Mouse (Mus musculus): ENCODE measurements around the gene Inpp5b. TPM values are rescaled to one million over a fixed set of nuclear protein-coding genes. Genes with fewer than 3 reads are reported as not detected.

Inpp5b gene
- total and polyA plus RNA-seq, 2 experiments from 2014 or later: 14.3 to 20.5 TPM

DNA sequence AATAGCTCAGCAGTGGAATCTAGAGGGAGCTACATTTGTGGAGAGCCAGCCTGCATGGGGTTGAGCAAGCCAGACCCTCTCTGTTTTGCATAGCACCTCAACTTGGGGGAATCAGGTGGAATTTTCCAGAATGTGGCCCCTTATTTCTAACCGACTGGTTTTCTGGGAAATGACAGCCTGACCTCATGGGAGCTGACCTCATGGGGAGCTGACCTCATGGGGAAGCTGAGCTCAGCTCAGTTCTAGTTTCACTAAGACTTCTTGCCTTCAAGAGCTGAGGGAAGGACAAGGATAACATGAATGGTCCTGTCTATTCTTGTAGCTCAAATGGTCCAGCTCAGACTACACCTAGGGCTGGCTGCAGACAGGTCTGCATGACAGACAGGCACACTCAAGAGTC is 2.9 kb upstream of the Inpp5b start:
- H3K9ac ChIP-seq (replicated peaks; ENCODE audit: low read length, poor library complexity, severe bottlenecking): no peak overlapping the region
- H3K36me3 ChIP-seq (ENCODE audit: insufficient read depth, low read length): no peaks in the 10 kb centered on the region
- TF ChIP-seq CTCF (IDR thresholded peaks at IDR 0.05): no peak
- ATAC-seq (ENCODE audit: low FRiP score) (no peak), DNase-seq (ENCODE audit: low spot score) (no peak)
- WGBS: 85% methylated on average over 1 of the region's 1 CpGs
- no peak overlapping the region for H3K4me2 ChIP-seq (ENCODE audit: low read depth, low read length, poor library complexity, severe bottlenecking)
- no peaks in the 10 kb centered on the region for H3K27me3 ChIP-seq (ENCODE audit: insufficient read depth, low read length)
- no peak overlapping the region for H3K27ac ChIP-seq (ENCODE audit: low read depth, low read length)
- peaks cover 13% of the 10 kb centered on the region; the same call in 1 of the 2 replicates for H3K4me1 ChIP-seq (ENCODE audit: insufficient read depth, low read length)
- H3K9me3 ChIP-seq (ENCODE audit: low read length): no peaks in the 10 kb centered on the region
- H3K4me3 ChIP-seq (ENCODE audit: low read depth, low read length): no peak overlapping the region

DNA sequence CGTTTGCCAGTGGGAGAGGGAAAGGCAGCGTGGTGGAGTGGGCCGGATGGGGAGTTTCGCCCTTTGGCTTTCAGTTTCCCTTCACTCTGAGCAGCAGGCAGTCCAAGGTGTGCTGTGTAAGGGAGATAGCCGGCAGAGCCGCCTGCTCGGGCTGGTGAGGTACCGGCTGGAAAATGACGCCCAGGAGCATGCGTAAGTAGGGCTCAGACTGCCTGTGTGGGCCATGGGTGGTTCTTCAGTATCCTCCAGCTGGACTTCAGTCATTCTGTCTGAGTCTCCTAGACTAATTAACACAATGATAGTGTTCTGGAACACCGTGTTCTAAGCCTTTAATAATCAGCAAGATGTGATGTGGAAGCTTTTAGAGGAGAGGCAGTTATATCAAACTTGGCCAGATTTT is 1.2 kb downstream of the Inpp5b start:
- ATAC-seq (ENCODE audit: low FRiP score) (no peak), DNase-seq (ENCODE audit: low spot score) (no peak)
- H3K27me3 ChIP-seq (ENCODE audit: insufficient read depth, low read length): no peaks in the 10 kb centered on the region
- no peak overlapping the region for H3K9ac ChIP-seq (replicated peaks; ENCODE audit: low read length, poor library complexity, severe bottlenecking)
- no peak for TF ChIP-seq CTCF (IDR thresholded peaks at IDR 0.05)
- peaks cover 9% of the 10 kb centered on the region; the same call in 1 of the 2 replicates for H3K4me1 ChIP-seq (ENCODE audit: insufficient read depth, low read length)
- H3K9me3 ChIP-seq (ENCODE audit: low read length): no peaks in the 10 kb centered on the region
- no peak overlapping the region for H3K27ac ChIP-seq (ENCODE audit: low read depth, low read length)
- peaks cover 16% of the 10 kb centered on the region for H3K36me3 ChIP-seq (ENCODE audit: insufficient read depth, low read length)
- H3K4me3 ChIP-seq (ENCODE audit: low read depth, low read length): no peak overlapping the region; the same call in 1 of the 2 replicates
- WGBS: 88% methylated on average over 11 of the region's 11 CpGs
- H3K4me2 ChIP-seq (ENCODE audit: low read depth, low read length, poor library complexity, severe bottlenecking): no peak overlapping the region

DNA sequence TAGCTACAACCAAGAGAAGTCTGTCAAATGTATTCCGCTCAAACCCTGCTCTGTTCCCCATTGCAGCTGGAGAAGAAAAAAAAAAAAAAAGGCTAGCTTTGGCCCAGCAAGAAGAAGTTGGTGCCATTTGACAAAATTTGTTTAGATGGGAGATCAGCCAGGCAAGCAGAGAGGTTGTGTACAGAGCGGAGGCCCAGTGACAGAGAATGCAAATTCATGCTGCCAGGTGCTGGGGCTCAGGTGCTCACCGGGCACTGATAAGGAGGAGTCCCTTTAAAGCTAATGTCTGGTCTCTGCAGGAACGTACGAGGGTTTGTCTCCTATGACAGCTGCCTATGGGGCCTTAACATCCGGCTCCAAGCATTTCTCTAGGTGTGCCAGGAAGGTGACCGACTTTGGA is 4.9 kb downstream of the Inpp5b start:
- TF ChIP-seq CTCF (IDR thresholded peaks at IDR 0.05): no peak
- H3K4me3 ChIP-seq (ENCODE audit: low read depth, low read length): no peak overlapping the region
- WGBS: 82% methylated on average over 7 of the region's 7 CpGs
- DNase-seq (ENCODE audit: low spot score) (no peak), ATAC-seq (ENCODE audit: low FRiP score) (no peak)
- no peak overlapping the region for H3K27ac ChIP-seq (ENCODE audit: low read depth, low read length)
- peaks cover 9% of the 10 kb centered on the region; the same call in 1 of the 2 replicates for H3K4me1 ChIP-seq (ENCODE audit: insufficient read depth, low read length)
- no peaks in the 10 kb centered on the region for H3K9me3 ChIP-seq (ENCODE audit: low read length)
- peaks cover 20% of the 10 kb centered on the region for H3K36me3 ChIP-seq (ENCODE audit: insufficient read depth, low read length)
- H3K9ac ChIP-seq (replicated peaks; ENCODE audit: low read length, poor library complexity, severe bottlenecking): no peak overlapping the region
- no peak overlapping the region for H3K4me2 ChIP-seq (ENCODE audit: low read depth, low read length, poor library complexity, severe bottlenecking)
- no peaks in the 10 kb centered on the region for H3K27me3 ChIP-seq (ENCODE audit: insufficient read depth, low read length)

DNA sequence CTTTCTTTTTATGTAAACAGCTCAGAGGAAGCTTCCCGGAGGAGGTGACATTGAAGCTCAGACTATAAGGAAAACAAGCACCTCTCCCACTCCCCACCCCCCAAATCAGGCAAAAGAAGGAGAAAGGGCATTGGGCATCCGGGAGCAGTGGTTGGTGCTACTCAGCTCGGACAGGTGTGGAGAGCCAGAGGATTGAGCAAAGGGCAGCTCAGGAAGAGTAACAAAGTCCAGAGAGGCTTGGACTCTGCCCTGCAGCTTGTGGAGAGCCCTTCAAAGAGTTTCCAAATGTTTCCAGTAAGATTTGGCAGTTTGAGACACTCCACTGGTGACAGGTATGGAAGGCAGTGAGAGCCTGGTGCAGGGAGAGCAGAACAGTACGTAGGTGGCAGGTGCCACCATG is 6.2 kb downstream of the Inpp5b start:
- Histone ChIP-seq H3K27ac (ENCODE audit: low read depth, low read length) (no peak overlapping the region), H3K4me1 (ENCODE audit: insufficient read depth, low read length) (peaks cover under 1% of the 10 kb centered on the region; the same call in 1 of the 2 replicates), H3K27me3 (ENCODE audit: insufficient read depth, low read length) (no peaks in the 10 kb centered on the region), H3K4me2 (ENCODE audit: low read depth, low read length, poor library complexity, severe bottlenecking) (no peak overlapping the region), H3K4me3 (ENCODE audit: low read depth, low read length) (no peak overlapping the region), H3K36me3 (ENCODE audit: insufficient read depth, low read length) (peaks cover 20% of the 10 kb centered on the region), H3K9ac (replicated peaks; ENCODE audit: low read length, poor library complexity, severe bottlenecking) (no peak overlapping the region), H3K9me3 (ENCODE audit: low read length) (no peaks in the 10 kb centered on the region)
- DNase-seq (ENCODE audit: low spot score): no peak
- WGBS: 63% methylated on average over 4 of the region's 4 CpGs
- no peak for TF ChIP-seq CTCF (IDR thresholded peaks at IDR 0.05)
- no peak for ATAC-seq (ENCODE audit: low FRiP score)

DNA sequence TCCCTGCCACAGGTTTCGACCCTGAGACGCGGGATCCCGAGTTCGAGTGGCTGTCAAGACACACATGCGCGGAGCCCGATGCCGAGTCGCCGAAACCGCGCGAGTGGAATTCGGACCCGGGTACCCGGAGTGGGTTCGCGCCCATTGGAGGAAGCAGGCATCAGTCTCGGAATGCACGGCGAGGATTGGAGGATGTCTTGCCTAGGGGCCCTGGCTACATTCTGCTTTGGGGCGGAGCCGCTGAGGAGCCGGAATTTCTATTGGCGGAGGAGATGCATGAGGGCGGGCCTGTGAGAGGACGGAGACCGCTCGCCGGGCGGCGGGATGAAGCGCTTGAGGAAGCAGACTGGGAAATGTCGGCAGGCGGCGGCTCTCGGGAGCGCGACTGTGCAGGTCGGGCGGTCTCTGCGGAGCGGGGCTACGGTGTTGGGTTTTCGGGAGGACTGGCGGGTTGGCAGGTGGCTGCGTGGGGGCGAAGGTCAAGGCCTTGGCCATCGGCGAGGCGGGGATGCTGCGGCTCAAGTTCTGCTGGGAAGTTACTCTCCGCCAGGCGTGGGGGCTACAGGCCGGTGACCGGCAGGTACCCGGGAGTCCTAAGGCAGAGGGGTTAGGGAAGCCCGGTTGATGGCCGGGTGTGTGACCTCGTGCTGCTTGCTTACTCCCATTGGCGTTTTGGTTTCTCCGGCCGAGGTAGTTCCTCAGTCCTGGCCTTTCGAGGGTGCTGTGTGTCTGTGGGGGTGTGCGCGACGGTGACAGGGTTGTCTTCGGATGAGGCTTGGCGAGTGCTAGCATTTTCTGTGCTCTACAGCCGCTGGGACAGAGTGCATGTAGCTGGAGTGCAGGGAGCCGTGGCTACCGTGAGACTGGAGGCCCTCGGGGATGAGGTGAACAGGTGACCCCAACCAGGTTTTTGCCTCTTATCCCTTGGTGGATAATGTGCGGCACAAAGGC is 9.9 kb downstream of the Inpp5b start:
- Histone ChIP-seq H3K36me3 (ENCODE audit: insufficient read depth, low read length) (peaks cover 12% of the 10 kb centered on the region), H3K4me2 (ENCODE audit: low read depth, low read length, poor library complexity, severe bottlenecking) (peak overlapping the region; percentile 97), H3K27ac (ENCODE audit: low read depth, low read length) (no peak overlapping the region), H3K27me3 (ENCODE audit: insufficient read depth, low read length) (no peaks in the 10 kb centered on the region), H3K4me3 (ENCODE audit: low read depth, low read length) (peak overlapping the region; percentile 69), H3K4me1 (ENCODE audit: insufficient read depth, low read length) (no peaks in the 10 kb centered on the region), H3K9ac (replicated peaks; ENCODE audit: low read length, poor library complexity, severe bottlenecking) (peak overlapping the region; percentile 66), H3K9me3 (ENCODE audit: low read length) (no peaks in the 10 kb centered on the region)
- ATAC-seq (ENCODE audit: low FRiP score): peak; percentile 98
- peak; percentile 97 for DNase-seq (ENCODE audit: low spot score)
- WGBS: under 1% methylated on average over 75 of the region's 75 CpGs
- TF ChIP-seq CTCF (IDR thresholded peaks at IDR 0.05): no peak

Data from midbrain, postnatal 0 days (tissue).